Mouse (Mus musculus) forebrain, embryonic 16.5 days (tissue): ENCODE data around the gene Pdlim4. TPM values are rescaled to one million over a fixed set of nuclear protein-coding genes. Genes with fewer than 3 reads are reported as not detected.

Experiments
- ATAC-seq: fragments of 200-750 bp; cut with Nextera tagmentation; 2 replicates; pipeline ENCODE4 v1.8.0; 2017; ENCODE audit warnings: mild to moderate bottlenecking, moderate library complexity
- H3K27ac ChIP-seq: fragments of 300-500 bp; sonication (generic); 2 replicates; pipeline ENCODE4 v1.5.1; 2014; ENCODE audit warnings: low read length, control low read depth
- H3K27me3 ChIP-seq: fragments of 300-500 bp; sonication (generic); replicated peaks from 2 replicates; pipeline ENCODE4 v1.6.1; 2014; ENCODE audit warnings: low read length; ENCODE audit not compliant: control insufficient read depth, insufficient read depth
- H3K36me3 ChIP-seq: fragments of 300-500 bp; sonication (generic); 2 replicates; pipeline ENCODE4 v1.6.1; 2014; ENCODE audit not compliant: control insufficient read depth, insufficient read depth
- H3K4me1 ChIP-seq: fragments of 300-500 bp; sonication (generic); replicated peaks from 2 replicates; pipeline ENCODE4 v1.6.1; 2014; ENCODE audit warnings: low read length; ENCODE audit not compliant: control insufficient read depth, insufficient read depth
- H3K4me2 ChIP-seq: fragments of 300-500 bp; sonication (generic); 2 replicates; pipeline ENCODE4 v1.6.1; 2014; ENCODE audit warnings: mild to moderate bottlenecking, low read length, control low read depth
- H3K4me3 ChIP-seq: fragments of 300-500 bp; sonication (generic); replicated peaks from 2 replicates; pipeline ENCODE4 v1.5.1; 2014; ENCODE audit warnings: mild to moderate bottlenecking, low read length, control low read depth
- H3K9ac ChIP-seq: fragments of 300-500 bp; sonication (generic); replicated peaks from 2 replicates; pipeline ENCODE4 v1.6.1; 2014; ENCODE audit warnings: low read depth, low read length, control low read depth
- H3K9me3 ChIP-seq: fragments of 300-500 bp; sonication (generic); 2 replicates; pipeline ENCODE4 v1.6.1; 2016; ENCODE audit warnings: low read length; ENCODE audit not compliant: control insufficient read depth
- WGBS: fragments of 180-500 bp; shearing (Covaris S2); extraction: QIAGEN DNeasy Blood & Tissue Kit; methylation state at CpG from one replicate; pipeline ENCODE4 v1.1.7; 2014; 5-methylcytosine and 5-hydroxymethylcytosine counted together
- polyA plus RNA-seq: library from polyadenylated mRNA; unstranded; fragments of >200 nt; fragmentation: Nextera tagmentation; extraction: Ambion mirVana; gene quantifications from 2 replicates; pipeline ENCODE4 v1.2.1, GENCODE M21; 2015

Gene Pdlim4
- polyA plus RNA-seq, 1 experiment from 2014 or later, result 45.3 TPM

DNA sequence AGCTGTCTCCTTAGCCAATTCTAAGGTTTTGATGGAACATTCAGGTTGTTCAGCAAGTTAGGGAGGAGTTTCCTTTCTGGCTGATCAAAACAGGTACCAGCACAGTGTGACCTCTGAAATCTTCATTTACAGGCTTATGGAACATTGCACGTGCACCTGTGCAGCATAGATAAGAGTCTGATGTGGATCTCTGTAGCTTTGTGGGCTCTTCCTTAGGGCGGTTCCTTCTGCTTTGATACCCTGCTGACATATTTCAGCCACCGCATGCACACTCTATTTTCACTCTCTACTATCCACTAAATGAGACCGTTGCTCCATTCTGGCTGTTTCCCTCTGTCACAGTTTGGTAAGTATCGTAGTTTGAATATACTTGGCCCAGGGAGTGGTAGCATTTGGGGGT lies 13.9 kb upstream of the Pdlim4 start:
- Histone ChIP-seq H3K4me3 (no peak overlapping the region), H3K4me1 (no peaks in the 10 kb centered on the region), H3K9me3 (no peaks in the 10 kb centered on the region), H3K4me2 (no peak overlapping the region), H3K27ac (no peak overlapping the region), H3K9ac (no peak overlapping the region), H3K36me3 (no peaks in the 10 kb centered on the region), H3K27me3 (no peaks in the 10 kb centered on the region)
- WGBS, result 95% methylated on average over 5 of the region's 5 CpGs
- no peak for ATAC-seq

- Histone ChIP-seq H3K4me2 (no peak overlapping the region), H3K36me3 (no peaks in the 10 kb centered on the region), H3K27me3 (no peaks in the 10 kb centered on the region), H3K9ac (no peak overlapping the region), H3K27ac (no peak overlapping the region), H3K9me3 (no peaks in the 10 kb centered on the region), H3K4me1 (no peaks in the 10 kb centered on the region), H3K4me3 (no peak overlapping the region)
- ATAC-seq, result no peak
- WGBS, result 42% methylated on average over 7 of the region's 7 CpGs
Observed at GRCm38 (mm10) chr11:54080435-54080834, 11.6 kb upstream of the Pdlim4 start.

GRCm38 (mm10) chr11:54076101-54076500 lies 7.3 kb upstream of the Pdlim4 start:
- H3K9ac ChIP-seq, result no peak overlapping the region
- no peaks in the 10 kb centered on the region for H3K27me3 ChIP-seq
- H3K4me3 ChIP-seq, result no peak overlapping the region
- ATAC-seq, result no peak
- no peak overlapping the region for H3K27ac ChIP-seq
- 85% methylated on average over 1 of the region's 1 CpGs for WGBS
- H3K4me1 ChIP-seq, result no peaks in the 10 kb centered on the region
- H3K36me3 ChIP-seq, result no peaks in the 10 kb centered on the region
- H3K9me3 ChIP-seq, result no peaks in the 10 kb centered on the region
- H3K4me2 ChIP-seq, result no peak overlapping the region

DNA sequence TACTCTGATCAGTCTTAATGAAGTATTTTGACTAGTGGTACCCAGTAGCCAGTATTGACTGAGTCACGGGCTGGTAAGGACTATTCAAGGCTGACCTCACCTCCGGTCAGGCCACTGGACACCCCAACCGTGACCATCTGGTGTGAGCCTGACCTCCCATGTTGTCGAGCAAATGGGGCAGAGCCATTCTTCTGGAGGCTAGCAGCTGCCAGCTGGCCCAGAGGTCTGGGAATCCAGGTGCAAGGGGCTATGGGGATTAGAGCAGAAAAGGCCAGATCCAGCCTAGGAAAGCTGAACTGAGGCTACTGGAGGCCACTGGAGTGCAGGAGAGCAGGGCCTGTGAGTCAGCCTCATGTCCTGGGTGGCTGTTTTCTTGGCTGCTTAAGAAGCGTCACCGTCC lies 6.5 kb upstream of the Pdlim4 start:
- Histone ChIP-seq H3K9me3 (no peaks in the 10 kb centered on the region), H3K4me3 (no peak overlapping the region), H3K9ac (no peak overlapping the region), H3K27ac (no peak overlapping the region), H3K4me2 (no peak overlapping the region), H3K4me1 (no peaks in the 10 kb centered on the region), H3K36me3 (no peaks in the 10 kb centered on the region), H3K27me3 (no peaks in the 10 kb centered on the region)
- ATAC-seq, result no peak
- 80% methylated on average over 6 of the region's 6 CpGs for WGBS

DNA sequence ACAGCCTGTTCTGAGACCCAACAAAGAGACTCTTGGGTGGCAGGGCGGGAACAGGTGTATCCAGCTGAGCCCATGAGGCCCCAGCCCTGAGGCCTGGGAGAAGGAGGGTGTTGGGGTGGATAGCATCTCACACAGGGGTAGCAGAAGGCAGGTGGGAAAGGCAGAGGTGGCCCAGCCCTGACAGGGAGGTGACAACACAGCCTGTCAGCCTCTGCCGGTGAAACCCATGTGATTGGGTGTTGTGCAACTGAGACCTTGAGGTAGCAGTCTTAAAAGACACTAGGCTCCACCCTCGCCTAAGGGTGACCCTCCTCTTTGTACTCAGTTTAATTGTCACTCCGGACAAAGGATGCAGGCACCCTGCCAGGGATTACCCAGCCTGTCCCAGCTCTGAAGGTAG lies 4.5 kb upstream of the Pdlim4 start:
- WGBS, result 31% methylated on average over 4 of the region's 4 CpGs
- H3K4me1 ChIP-seq, result peaks cover 7% of the 10 kb centered on the region
- no peaks in the 10 kb centered on the region for H3K27me3 ChIP-seq
- H3K4me3 ChIP-seq, result no peak overlapping the region
- H3K36me3 ChIP-seq, result no peaks in the 10 kb centered on the region
- no peak for ATAC-seq
- no peak overlapping the region for H3K27ac ChIP-seq
- no peak overlapping the region for H3K4me2 ChIP-seq
- no peaks in the 10 kb centered on the region for H3K9me3 ChIP-seq
- no peak overlapping the region for H3K9ac ChIP-seq

GRCm38 (mm10) chr11:54071726-54072445 lies 3.1 kb upstream of the Pdlim4 start:
- peaks cover 20% of the 10 kb centered on the region for H3K4me1 ChIP-seq
- ATAC-seq, result no peak
- 91% methylated on average over 5 of the region's 5 CpGs for WGBS

GRCm38 (mm10) chr11:54067996-54068519 lies 756 bp downstream of the Pdlim4 start:
- 42% methylated on average over 4 of the region's 4 CpGs for WGBS
- Histone ChIP-seq H3K9me3 (no peaks in the 10 kb centered on the region), H3K9ac (peak overlapping the region; percentile 71), H3K4me2 (peak overlapping the region; percentile 89), H3K4me3 (peak overlapping the region; percentile 63), H3K36me3 (no peaks in the 10 kb centered on the region), H3K27ac (no peak overlapping the region), H3K4me1 (peaks cover 20% of the 10 kb centered on the region), H3K27me3 (no peaks in the 10 kb centered on the region)
- no peak for ATAC-seq

More at GRCm38 (mm10) chr11:54071726-54072445, 3.1 kb upstream of the Pdlim4 start:
- H3K9me3 ChIP-seq, result no peaks in the 10 kb centered on the region
- no peaks in the 10 kb centered on the region for H3K36me3 ChIP-seq
- H3K4me3 ChIP-seq, result no peak overlapping the region
- no peak overlapping the region for H3K27ac ChIP-seq
- H3K27me3 ChIP-seq, result no peaks in the 10 kb centered on the region
- no peak overlapping the region for H3K4me2 ChIP-seq
- no peak overlapping the region for H3K9ac ChIP-seq

- Histone ChIP-seq H3K9me3 (no peaks in the 10 kb centered on the region), H3K4me2 (peak overlapping the region; percentile 89), H3K4me3 (peak overlapping the region; percentile 63), H3K27ac (no peak overlapping the region), H3K27me3 (no peaks in the 10 kb centered on the region), H3K9ac (0 out of 2 replicates have a peak overlapping the region, but pooled peaks have one; percentile 71), H3K4me1 (peaks cover 25% of the 10 kb centered on the region), H3K36me3 (no peaks in the 10 kb centered on the region)
- 41% methylated on average over 12 of the region's 12 CpGs for WGBS
- ATAC-seq, result no peak
Observed at GRCm38 (mm10) chr11:54067318-54067995, 1.4 kb downstream of the Pdlim4 start.

- Histone ChIP-seq H3K4me2 (no peak overlapping the region), H3K27me3 (no peaks in the 10 kb centered on the region), H3K4me3 (no peak overlapping the region), H3K27ac (no peak overlapping the region), H3K9ac (no peak overlapping the region), H3K9me3 (no peaks in the 10 kb centered on the region), H3K4me1 (peaks cover 33% of the 10 kb centered on the region), H3K36me3 (no peaks in the 10 kb centered on the region)
- no peak for ATAC-seq
- WGBS, result 91% methylated on average over 5 of the region's 5 CpGs
Observed at GRCm38 (mm10) chr11:54066400-54066799, 2.4 kb downstream of the Pdlim4 start.
